Mouse (Mus musculus) brown adipose tissue, adult 24 weeks (tissue): ENCODE results near the gene Smg1. TPM values are rescaled to one million over a fixed set of nuclear protein-coding genes. Genes with fewer than 3 reads are reported as not detected.

Source experiments
- H3K27ac ChIP-seq: fragments of 200-500 bp; replicated peaks from 2 replicates; pipeline ENCODE4 v1.5.1; 2012; ENCODE audit warnings: low read depth, mild to moderate bottlenecking, low read length
- H3K4me1 ChIP-seq: fragments of 200-500 bp; 2 replicates; pipeline ENCODE4 v1.6.1; 2012; ENCODE audit warnings: low read length, mixed read lengths; ENCODE audit not compliant: control insufficient read depth, insufficient read depth, insufficient read length
- H3K4me3 ChIP-seq: fragments of 200-500 bp; 2 replicates; pipeline ENCODE4 v1.5.1; 2012; ENCODE audit warnings: low read depth, mild to moderate bottlenecking, low read length, moderate library complexity; ENCODE audit not compliant: insufficient read depth
- polyA plus RNA-seq: library from polyadenylated mRNA; stranded (reverse); fragments of >200 nt; gene quantifications from 2 replicates; pipeline ENCODE4 v1.2.4, GENCODE M21; 2012; ENCODE audit not compliant: missing spikeins, insufficient read depth, insufficient read length

Gene Smg1
- polyA plus RNA-seq, 1 experiment: 7.3 TPM

GRCm38 (mm10) chr7:118254460-118254859 lies 11.0 kb upstream of the Smg1 start:
- H3K4me3 ChIP-seq: no peak overlapping the region
- H3K4me1 ChIP-seq: peaks cover 12% of the 10 kb centered on the region
- no peak overlapping the region; the same call in 1 of the 2 replicates for H3K27ac ChIP-seq

- H3K4me3 ChIP-seq: no peak overlapping the region
- H3K27ac ChIP-seq: no peak overlapping the region; the same call in 1 of the 2 replicates
- peaks cover 12% of the 10 kb centered on the region for H3K4me1 ChIP-seq
These were observed 10.5 kb upstream of the Smg1 start for GRCm38 (mm10) chr7:118254015-118254414.

GRCm38 (mm10) chr7:118252979-118253378 lies 9.5 kb upstream of the Smg1 start:
- Histone ChIP-seq H3K4me1 (peaks cover 12% of the 10 kb centered on the region), H3K27ac (peak overlapping the region; percentile 25; the same call in 1 of the 2 replicates), H3K4me3 (no peak overlapping the region)

- Histone ChIP-seq H3K4me3 (no peak overlapping the region), H3K27ac (peak overlapping the region; percentile 78; the same call in 1 of the 2 replicates), H3K4me1 (peaks cover 12% of the 10 kb centered on the region)
These were observed 8.9 kb upstream of the Smg1 start for GRCm38 (mm10) chr7:118252349-118252748.

DNA sequence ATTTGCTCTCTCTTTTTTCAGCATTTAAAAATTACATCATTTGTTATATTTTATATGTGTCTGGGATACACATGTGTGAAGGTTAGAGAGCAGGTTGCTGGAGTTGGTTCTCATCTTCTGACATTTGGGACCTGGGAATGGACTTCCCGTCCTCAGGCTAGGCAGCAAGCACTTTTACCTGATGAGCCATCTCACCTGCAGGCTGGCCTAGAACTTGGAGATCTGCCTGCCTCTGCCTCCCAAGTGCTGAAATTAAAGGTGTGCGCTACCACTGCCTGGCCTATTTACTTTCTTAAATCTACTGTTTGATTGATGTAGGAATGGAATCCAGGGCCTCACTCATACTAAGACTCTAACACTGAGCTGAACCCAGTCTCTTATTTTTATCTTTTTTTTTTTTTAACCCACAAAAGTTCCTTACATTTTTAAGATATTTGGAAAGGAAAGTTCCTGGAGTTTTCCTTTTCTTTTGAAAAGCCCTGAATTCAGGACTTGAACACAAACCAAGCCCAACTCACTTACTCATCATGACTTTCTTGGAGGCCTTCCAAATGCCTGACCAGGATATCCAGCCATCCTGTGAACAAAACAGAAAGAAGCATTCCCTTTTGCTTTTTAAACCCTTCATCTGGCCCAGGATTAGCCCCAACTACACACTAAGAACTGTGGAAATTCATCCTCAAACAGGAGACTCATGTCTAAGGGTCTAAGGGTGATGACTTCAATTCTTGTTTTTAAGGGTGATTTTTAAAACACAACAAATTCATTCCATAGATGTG lies 8.1 kb upstream of the Smg1 start:
- H3K4me3 ChIP-seq: no peak overlapping the region
- no peak overlapping the region for H3K27ac ChIP-seq
- H3K4me1 ChIP-seq: peaks cover 12% of the 10 kb centered on the region

- peaks cover 12% of the 10 kb centered on the region for H3K4me1 ChIP-seq
- H3K4me3 ChIP-seq: no peak overlapping the region
- no peak overlapping the region for H3K27ac ChIP-seq
These were observed 7.2 kb upstream of the Smg1 start for GRCm38 (mm10) chr7:118250482-118251160.

GRCm38 (mm10) chr7:118249563-118249962 lies 6.1 kb upstream of the Smg1 start:
- no peak overlapping the region for H3K27ac ChIP-seq
- H3K4me3 ChIP-seq: no peak overlapping the region
- H3K4me1 ChIP-seq: peaks cover 10% of the 10 kb centered on the region

DNA sequence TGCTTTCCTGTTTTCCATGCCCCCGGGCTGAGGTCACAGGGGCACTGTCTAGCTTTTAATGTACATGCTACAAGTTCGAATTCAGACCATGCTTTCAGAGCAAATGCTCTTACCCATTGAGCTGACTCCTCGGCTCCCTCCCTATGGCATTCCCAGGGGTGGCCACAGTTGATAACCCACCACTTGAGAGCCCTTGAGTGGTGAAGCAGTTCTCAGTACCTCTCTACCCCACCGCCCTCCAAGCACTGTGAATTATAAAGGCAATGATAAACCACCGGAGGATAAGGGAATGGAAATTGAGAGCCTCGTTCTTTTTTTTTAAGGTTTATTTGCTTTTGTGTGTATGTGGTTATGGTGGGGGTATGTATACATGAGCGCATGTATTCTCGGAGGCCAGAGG lies 4.6 kb upstream of the Smg1 start:
- Histone ChIP-seq H3K27ac (no peak overlapping the region), H3K4me1 (0 out of 2 replicates have a peak, but pooled peaks cover 4% of the 10 kb centered on the region), H3K4me3 (no peak overlapping the region)

DNA sequence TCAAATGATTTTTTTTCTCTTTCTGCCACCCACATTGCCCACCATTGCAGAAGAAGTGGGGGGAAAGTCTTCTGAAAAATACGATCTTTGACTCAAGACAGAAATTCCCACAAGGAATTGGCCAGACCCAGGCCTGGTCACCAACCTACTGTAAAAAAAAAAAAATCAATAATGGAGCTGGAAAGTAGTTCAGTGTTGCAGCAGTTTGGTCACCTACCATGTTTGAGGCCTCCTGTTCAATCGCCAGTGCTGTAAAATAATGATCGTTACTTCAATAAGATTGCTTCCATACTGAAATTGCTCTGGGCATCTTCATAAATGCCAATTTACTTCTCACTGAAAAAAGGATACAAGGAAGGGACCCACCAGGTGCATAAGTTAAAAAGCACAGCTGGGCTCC lies 1.8 kb upstream of the Smg1 start:
- no peak overlapping the region for H3K4me3 ChIP-seq
- H3K27ac ChIP-seq: no peak overlapping the region
- peaks cover 5% of the 10 kb centered on the region; the same call in 1 of the 2 replicates for H3K4me1 ChIP-seq

GRCm38 (mm10) chr7:118242911-118243412 lies 508 bp downstream of the Smg1 start:
- Histone ChIP-seq H3K4me3 (peak overlapping the region; percentile 78), H3K4me1 (peaks cover 5% of the 10 kb centered on the region; the same call in 1 of the 2 replicates), H3K27ac (peak overlapping the region; percentile 83)

DNA sequence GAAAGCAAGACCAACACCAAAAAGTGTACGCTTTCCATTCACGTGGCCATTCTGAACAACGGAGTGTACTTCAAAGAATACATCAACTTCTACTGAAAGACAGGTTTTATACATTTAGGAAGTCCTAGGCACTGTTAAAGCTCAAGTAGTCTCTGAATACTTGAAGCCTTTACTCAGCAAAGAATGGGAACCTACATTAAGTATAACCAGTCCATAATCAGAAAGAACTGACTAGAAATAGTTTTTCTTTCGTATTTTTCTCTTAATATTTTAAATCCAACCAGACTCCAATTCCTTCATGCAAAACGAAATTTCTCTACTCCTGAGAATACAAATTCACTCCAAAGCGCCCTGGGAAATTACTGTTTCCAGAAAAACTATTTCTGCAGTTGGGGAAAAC lies 1.2 kb downstream of the Smg1 start:
- Histone ChIP-seq H3K27ac (peak overlapping the region; percentile 83; the same call in 1 of the 2 replicates), H3K4me1 (peaks cover 5% of the 10 kb centered on the region; the same call in 1 of the 2 replicates), H3K4me3 (peak overlapping the region; percentile 78)

DNA sequence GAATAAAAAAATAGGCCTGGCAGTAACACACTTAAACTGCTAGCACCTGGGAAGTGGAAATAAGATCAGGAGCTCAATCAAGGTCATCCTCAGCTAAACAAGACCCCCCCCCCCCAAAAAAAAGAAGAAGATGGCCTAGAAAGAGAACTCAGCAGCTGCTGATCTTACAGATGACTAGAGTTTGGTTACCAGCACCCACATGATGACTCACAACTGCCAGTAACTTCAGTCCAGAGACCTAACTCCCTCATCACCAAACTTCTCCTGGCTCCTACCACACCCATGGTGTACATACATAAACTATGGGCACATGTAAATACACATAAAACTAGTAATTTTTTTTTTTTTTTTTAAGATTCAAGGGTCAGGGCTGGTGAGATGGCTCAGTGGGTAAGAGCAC lies 3.1 kb downstream of the Smg1 start:
- Histone ChIP-seq H3K27ac (no peak overlapping the region), H3K4me1 (peaks cover 5% of the 10 kb centered on the region; the same call in 1 of the 2 replicates), H3K4me3 (no peak overlapping the region)

- Histone ChIP-seq H3K27ac (no peak overlapping the region), H3K4me1 (peaks cover 5% of the 10 kb centered on the region; the same call in 1 of the 2 replicates), H3K4me3 (no peak overlapping the region)
These were observed 3.5 kb downstream of the Smg1 start for GRCm38 (mm10) chr7:118239996-118240395.

DNA sequence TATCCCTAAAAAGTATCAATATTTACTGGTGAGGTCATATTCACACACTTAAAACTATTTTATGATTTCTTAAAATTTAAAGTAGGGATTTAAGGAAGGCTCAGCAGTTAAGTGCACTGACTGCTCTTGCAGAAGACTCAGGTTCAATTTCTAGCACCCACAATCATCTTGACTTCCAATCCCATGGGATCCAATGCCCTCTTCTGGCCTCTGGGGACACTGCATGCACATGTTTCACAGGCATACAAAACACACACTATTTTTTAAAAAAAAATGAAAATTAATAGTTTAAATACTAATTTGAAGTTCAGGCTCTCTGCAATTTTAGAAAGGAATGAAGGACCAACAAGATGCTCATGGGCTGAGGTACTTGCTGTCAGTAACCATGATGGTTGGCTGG lies 6.5 kb downstream of the Smg1 start:
- Histone ChIP-seq H3K27ac (no peak overlapping the region), H3K4me3 (no peak overlapping the region), H3K4me1 (peaks cover 5% of the 10 kb centered on the region; the same call in 1 of the 2 replicates)

- Histone ChIP-seq H3K4me1 (no peaks in the 10 kb centered on the region), H3K4me3 (no peak overlapping the region), H3K27ac (no peak overlapping the region)
These were observed 9.2 kb downstream of the Smg1 start for GRCm38 (mm10) chr7:118234236-118234635.
